Mouse (Mus musculus) urinary bladder, adult 18-20 months (tissue): ENCODE results near the gene Cpe.

Source experiments
- DNase-seq, 2 experiments: peaks; one replicate each; pipeline ENCODE4 v3.0.0; 2022; ENCODE audit warnings: low spot score in 2 of 2, mixed read lengths in 2 of 2

Gene Cpe

DNA sequence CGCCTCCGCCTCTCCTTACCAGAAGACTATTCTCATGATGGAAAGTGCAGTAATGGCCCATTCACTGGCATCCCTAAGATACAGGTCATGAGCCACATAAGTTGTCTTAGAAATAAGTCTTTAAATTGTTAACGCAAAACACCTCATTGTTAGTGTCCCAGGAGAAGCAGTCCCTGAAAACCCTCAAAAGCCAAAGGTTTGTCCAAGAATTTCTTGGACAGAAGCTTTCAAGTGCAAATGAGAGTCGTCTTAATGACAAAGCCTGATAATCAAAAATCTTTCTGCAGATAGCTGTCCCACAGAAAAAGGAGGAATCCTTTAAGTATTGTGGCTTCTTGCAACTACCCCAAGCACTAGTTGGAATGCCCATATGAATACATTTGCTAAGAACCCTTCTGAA is 60.7 kb downstream of the Cpe start:
- no peak for DNase-seq

DNA sequence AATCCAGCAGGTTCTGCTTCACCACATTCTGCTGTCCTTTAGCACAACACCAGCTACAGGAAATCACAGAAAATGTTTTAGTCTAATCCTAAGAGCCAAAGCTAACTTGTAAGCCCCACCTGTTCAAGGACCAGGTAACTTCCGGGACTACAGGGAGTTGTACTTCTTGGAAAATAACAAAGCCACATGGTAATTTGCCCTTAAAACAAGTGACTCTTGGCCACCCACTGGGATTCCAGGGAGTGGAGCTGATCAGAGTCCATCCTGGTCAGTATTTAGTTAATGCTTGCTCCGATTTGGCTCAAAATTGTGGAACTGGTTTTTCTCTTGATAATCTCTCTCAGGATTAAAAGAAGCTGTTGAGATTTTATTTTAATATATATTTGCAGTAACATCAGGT is 61.1 kb downstream of the Cpe start:
- DNase-seq, result no peak

DNA sequence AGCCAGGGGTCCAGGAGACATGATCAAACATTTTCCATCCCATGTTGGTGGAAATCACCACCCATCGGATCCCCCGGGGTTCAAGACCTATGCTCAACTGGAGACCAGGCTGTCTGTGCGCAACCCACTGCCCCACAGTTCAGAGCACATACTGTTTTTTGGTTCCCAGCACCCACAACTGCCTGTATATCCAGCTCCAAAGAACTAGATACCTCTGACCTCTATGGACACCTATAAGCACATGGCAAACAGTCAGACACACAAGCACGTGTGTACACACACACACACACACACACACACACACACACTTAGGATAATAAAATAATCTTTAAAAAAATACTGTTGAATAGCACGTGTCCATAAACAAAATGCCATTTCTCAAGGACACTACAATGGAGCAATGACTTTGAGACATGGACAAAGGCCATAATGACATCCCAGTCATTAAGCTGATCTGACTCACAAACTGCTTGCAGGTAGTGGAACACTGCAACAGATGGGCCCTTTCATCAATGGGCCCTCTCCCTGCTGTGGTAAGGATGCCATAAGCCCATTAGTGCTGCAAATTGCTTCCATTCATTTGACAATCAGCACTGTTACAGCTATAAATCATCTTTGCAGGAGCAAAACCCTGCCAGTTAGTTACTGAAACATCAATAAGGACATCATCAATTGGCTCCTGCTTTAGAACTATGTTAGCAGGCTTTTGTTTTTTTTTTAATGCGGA is 63.7 kb downstream of the Cpe start:
- no peak for DNase-seq

DNA sequence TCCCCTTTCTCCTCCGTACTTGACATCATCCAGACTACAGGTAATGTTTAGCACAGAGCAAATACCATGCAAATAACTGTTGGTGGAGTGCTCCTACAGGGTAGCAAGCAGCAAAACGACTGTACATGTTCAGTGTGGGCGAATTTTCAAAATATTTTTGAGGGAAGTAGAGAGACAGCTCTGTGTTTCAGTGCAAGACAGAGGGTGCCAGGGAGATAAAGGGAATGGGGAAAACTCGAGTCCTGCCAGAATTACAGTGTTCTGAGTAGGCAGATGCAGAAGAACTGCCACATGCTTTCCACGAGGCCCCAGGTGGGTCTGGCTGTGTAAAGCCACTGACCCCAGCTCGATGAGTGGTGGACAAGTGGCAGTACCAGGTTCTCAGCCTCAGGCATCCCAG is 64.8 kb downstream of the Cpe start:
- no peak for DNase-seq

DNA sequence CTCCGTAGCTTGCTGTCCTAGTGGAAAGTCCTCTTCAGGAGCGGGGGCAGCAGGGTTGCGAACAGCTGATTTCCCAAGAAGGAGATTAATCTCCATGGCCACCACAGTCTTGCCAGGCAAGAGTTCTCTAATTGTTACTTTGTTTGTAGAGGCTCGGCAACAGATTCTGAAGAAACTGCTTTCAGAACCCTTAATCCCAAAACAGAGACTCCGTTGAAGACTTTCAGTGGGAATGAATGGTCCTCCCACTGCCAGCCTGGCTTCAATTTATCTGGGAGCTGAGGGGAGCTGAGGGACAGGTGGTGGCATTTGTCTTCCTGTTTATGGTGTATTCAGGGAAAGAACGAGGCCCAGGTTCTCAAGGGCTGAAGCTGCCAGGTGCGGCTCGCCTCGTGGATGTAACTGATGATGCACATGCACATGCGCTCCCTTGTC is 68.2 kb downstream of the Cpe start:
- no peak for DNase-seq

DNA sequence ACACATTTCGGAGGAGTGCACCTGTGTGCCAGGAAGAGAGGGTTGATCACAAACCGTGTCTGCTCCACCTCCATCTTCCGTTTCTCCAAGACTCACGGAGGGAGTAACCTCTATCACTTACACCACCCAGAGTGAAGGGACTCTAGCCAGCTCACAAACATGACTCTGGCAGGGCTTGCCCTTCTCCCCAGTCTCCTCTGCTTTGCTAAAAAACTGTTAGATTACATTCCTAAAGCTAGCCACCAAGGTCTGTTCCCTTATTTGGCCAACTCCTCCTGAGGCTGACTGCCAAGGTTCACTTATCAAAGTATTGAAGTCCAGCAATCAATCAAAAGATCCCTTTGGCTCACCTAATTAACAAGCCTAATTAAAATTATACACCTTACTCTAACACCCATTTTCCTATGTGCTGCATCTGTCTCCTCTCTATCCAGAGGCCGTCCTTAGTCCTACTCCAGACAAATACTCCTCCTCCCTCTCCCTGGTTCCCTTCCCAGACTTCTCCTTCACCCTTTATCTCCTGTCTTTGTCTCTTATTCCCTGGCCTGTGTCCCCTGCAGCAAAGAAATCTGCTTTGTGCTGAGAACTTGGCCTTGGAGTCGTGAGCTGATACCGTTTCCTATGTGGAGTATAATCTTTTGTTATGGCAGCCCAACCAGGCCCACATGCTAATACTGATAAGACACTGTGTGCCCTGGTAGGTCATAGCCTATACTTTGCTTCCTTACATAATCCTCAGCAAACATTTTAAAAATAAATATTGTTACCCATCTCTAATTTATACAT is 72.3 kb downstream of the Cpe start:
- DNase-seq, result no peak

DNA sequence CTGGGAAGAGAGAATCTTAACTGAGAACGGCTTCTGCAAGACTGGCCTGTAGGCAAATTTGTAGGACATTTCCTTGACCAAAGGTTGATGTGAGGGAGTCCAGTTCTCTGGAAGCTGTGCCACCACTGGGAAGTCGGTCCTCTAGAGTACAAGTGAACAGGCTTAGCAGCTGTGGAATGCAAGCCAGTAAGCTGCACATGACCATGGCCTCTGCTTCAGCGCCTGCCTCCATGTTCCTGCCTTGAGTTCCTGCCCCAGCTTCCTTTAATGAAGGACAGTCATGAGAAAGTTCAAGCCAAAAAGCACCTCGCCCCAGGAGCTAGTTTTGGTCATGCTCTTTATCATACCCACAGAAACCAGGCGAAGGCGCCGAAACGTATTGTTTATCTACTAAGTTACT is 73.2 kb downstream of the Cpe start:
- no peak for DNase-seq

DNA sequence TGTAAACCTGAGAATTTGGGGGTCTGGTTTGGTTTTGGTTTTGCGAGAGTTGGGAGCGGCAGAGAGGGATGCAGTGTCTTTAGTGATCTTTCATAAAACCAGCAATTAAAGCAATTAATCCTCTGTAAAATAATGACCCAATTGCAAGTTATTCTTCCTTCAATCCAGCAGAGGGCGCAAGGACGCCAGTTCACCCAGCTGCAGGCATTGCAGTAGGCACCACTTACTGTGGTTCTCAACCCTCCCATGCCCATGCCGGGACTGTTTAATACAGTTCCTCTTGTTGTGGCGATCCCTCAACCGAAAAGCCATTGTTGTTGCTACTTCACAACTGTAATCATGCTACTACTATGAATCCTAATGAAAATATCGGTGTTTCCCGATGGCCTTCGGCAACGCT is 74.2 kb downstream of the Cpe start:
- peak in 1 of 2 experiments; percentile 19 for DNase-seq

DNA sequence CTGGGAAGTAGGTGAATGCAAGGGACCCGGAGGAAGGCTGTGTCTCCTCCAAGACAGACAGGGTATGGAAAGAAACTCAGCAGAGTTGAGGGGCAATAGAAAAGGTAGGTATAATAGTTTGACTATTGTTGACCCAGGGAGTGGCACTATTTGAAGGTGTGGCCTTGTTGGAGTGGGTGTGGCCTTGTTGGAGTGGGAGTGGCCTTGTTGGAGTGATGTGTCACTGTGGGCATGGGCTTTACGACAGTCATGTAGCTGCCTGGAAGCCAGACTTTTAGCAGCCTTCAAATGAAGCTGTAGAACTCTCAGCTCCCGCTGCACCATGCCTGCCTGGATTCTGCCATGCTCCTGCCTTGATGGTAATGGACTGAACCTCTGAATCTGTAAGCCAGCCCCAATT is 76.3 kb downstream of the Cpe start:
- no peak for DNase-seq

DNA sequence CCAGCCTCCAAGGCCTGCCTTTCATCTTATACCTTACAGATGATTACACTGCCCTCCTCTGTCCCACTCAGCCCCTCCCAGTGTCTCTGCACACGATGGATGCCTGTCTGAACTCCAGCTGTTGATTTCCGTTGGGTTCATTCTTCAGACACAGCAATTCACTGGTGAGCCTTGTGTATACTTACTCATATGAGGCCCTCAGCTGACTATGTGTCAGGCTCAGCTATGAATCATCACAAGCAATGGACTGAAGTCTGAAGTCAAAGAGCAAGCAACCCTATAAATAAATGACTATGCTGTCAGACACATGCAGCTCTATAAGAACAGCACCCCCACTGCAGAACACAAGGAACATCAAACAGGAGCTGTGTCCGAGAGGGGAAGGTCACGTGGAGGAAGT is 77.4 kb downstream of the Cpe start:
- no peak for DNase-seq

DNA sequence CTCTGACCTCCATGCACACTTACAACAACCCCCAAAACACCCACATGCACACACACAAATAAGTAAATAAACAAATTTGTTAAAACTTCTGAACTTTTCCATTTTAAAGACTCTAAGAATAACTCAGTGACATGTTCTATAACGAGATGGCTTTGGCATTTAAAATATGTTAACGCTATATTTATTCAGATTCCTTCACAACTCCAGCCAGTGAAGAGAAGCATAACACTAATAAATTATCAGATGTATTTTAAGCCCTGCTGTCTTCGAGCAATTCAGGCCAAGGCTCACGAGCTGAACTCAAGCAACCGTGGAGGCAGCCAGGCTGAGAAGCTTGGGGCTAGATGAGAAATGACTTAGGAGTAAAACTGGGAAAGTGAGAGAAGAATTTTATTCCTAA is 79.2 kb downstream of the Cpe start:
- DNase-seq, result no peak

DNA sequence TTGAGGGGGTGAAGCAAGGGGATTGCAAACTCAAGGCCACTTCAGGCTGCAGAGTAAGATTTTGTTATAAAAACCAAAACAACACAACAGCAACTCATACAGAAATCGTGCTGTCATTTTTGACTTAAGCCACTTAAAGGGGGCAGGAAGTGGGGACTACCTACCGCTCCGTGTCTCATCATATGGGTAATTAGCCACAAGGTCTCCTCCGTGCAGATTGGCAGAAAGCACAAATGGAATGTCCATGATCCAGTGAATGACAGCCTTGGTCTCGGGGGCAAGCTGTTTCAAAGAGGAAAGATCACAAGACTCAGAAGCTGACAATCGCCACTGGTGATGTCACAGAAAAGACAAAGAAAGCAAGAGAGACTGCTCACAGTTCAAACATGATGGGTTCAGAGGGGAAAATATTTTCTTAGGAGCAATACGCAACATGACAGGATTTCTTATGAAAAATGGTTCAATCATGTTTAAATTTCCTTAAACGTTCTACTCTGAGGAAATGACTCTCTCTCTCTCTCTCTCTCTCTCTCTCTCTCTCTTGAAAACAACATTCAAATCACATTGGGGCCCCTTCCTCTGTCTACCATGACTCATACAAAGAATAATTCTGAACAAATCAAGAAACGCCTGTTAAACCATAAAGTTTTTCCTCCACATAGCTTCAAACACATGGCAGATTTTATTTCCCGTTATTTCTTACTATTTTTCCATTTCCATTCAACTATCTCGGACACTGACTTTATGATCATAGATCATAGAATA is 81.5 kb downstream of the Cpe start:
- no peak for DNase-seq

DNA sequence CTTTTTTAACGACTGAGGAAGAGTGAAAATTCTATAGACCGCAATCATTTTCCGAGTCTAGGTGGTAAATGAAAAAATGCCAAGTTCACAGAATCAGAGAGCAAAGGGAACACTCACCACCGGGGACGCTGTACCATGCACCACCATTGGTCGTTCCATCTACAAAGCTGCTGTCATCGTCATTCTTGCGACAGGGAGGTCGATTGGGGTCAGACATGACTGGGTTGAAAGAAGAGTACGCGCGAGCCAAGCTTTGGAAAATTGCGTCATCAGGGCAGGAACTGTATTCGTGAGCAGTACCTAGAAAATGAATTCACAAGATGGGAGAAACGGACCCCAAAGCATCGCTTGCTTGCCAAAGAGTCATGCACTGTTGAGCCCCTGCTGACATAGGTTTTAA is 83.9 kb downstream of the Cpe start:
- no peak for DNase-seq

DNA sequence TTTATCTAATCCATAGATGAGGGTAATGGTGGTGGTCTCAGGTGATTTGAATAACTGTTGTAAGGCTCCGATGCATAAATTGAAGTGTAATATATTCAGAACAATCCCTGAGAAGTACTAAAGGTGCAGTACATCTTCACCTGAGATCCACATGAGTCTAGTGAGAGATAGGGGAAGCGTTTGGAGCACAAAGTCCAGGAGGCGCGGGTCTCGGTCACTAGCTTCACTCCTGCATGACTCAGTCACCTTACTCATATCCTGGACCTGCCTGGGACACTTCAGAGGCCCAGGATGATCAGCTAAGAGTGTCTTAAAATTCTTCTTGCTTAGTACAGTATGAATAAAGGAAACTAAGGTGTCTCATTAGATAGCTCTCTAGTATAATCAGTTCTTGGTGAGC is 86.8 kb downstream of the Cpe start:
- DNase-seq, result no peak

DNA sequence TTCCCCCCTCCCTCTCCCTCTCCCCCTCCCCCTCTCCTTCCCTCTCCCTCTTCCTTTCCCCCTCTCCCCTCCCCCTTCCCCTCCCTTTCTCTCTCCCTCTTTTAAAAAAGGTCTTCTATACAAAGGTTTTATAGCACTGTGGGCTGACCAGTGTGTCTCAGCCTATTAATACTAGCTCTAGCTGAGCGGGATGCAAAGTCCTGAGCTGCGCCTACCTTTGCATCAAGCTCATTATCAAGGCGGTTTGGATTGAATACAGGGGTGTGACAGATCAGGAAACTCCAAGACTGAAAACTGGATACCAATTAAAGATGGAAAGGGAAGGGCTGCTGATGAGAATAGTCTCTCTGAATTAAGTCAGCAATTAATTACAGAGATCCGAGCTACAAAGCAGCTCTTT is 94.6 kb downstream of the Cpe start:
- no peak for DNase-seq

DNA sequence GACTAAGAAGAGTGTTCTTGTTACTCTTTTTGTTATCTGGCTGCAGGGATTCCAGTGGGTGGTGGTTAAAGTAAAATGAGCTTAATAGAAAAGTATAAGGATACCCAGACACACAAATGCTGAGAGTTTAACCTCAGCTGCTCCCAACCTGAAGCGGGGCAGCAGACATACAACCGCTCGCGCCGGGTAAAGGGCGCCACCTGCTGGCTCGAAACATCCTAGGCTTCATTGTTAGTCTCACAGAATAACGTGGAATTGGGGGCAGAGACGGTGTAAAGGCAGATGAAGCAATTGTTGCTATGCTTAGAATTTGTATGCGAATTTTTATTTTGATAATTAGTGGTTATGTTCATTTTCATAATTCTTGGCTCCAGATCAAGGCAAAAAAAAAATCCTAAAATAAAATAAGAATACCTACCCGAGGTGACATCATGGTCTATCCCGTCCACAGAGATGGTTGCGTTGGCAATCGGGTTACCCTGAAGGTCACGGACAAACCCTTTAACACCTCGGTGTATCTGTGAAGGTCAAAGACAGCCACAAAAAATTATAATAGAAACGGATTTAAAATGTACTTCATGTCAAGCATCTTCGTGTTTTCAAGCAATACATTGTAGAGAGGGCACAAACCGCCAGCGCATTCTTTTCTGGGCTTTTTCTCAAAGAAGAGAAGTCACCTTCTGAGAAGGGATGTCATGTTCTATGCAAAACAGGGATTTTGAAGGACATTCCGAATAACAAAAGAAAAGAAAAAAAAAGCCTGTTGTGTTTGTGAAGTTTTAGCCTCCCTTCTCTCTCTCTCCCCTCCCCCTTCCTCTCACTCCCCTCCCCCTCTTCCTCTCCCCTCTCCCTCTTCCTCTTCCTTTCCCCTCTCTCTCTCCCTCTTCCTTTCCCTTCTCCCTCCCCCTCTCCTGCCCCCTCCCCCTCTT is 95.5 kb downstream of the Cpe start:
- DNase-seq, result peak; percentile 38 to 58

DNA sequence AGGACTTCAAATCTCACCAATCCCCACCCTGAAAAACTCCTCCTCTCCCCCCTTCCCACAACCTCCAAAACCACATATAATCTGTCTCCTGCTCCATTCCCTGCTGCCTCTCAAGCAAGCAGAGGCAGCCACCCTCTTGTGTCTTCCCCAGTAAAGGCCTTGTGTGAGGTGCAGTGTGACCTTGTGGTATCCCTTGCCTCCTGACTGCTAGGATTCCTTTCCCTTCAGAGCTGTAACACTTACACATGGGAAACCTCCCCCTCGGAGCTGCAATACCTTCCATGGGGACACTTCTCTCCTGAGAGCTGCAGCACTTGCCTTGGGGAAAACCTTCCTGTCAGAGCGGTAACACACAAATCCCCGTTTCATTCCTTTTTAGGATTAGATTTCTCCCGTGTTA is 96.5 kb downstream of the Cpe start:
- no peak for DNase-seq

DNA sequence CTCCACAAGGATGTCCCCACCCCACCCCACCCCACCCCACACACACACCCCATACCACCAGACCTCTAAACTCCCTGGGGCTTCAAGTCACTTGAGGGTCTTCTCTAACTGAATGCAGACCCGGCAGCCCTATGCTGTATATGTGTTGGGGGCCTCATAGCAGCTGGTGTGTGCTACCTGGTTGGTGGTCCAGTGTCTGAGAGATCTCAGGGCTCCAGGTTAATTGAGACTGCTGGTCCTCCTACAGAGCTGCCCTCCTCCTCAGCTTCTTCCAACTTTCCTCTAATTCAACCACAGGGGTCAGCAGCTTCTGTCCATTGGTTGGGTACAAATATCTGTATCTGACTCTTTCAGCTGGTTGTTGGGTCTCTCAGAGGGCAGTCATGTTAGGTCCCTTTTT is 102.4 kb downstream of the Cpe start:
- DNase-seq, result no peak

DNA sequence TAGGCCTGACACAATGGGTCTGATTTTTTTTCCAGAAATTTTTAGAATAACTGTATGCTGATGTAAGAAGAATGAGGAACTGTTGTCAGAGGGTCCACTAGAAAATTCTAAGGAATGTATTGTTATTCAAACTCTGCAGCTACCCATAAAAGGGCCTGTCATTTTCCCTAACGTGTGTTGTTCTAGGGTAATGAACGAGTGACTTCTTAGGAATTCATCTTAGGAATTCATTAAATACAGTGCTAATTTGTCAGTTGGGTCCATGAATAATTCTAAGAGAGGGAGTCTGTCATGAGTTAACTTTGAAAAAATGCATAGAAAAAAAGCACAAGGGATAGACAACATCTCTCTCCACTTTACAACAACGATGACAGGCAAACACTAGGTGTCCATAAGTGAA is 110.0 kb downstream of the Cpe start:
- DNase-seq, result no peak

DNA sequence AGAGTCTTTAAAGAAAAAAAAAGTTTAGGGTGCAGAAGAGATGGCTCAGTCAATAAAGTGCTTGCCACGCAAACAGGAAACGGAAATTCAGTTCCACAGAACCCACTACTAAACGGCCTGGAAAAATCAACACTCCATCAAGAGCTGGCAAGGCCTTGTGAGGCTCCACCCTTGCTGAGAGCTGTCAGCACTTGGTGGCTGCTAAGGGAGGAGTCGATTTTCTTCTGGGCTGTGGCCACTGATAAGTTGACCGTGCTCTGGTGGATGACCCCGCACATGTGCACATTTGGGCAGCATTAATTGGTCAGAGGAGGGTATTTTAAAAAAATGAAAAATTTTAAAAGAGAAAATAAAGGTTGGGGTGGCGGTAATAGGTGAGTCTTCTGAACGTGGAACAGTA is 114.6 kb downstream of the Cpe start:
- no peak for DNase-seq

DNA sequence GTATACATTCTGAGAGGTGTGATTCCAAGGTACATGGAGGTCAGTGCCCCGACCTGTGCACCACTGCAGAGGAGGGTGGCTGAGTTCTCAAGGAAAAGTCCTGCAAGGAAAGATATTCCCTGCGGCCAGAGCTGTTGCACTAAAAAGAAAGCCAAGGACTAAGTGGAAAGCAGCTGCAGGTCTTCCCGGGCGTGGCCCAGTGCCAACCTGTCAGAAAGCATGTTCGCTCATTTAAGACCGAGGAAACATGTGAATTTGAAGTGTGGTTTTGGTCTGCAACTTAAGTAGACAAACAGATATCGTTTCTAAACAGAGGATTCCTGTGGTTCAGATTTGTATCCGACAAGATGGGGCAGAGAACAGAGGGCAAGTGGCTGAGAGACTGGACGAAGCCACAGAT is 117.9 kb downstream of the Cpe start:
- DNase-seq, result no peak
